Mouse (Mus musculus): ENCODE results near the gene Syne1.

Syne1 gene

DNA sequence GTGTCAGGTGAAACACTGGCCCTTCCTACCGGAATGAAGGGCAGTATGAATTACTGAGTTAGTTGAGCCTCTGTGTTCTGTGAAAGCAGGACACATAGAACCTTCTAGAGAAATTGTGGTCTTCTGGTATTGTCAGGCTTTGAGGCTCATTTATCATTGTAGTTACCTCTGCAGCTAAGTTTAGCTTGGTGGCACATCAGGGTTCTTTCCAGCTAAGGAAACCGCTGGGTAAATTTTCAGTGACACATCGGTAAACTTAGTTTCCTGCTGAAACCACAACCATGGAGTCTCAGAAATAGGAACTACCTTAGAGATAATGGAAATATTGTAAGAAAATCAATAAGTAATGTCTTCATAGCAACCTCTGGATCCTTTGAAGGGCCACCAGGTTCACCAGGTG, 573.9 kb downstream of the Syne1 start:
- no peak for DNase-seq (ENCODE audit: low read depth, low spot score)

GRCm38 (mm10) chr10:4976557-4976956, 574.7 kb downstream of the Syne1 start:
- no peak for DNase-seq (ENCODE audit: low read depth, low spot score)

DNA sequence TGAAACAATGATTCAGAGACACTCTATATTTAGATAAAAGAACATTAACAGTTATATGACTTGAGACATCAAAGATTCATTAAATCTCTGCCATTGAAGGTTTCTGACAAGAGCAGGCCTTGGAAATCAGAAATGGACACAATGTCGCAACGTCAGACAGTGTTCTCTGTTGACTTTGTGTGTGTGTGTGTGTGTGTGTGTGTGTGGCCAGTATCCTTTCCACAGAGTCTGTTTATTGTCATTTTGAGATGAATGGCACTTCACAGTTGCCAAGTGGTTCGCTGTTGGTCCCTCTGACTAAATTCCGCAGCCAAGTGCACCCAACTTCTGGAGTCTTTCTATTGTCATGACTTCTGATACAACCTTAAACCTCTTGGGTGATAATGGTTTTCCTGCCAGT, 577.0 kb downstream of the Syne1 start:
- no peak for DNase-seq (ENCODE audit: low read depth, low spot score)

GRCm38 (mm10) chr10:4972026-4972425, 579.3 kb downstream of the Syne1 start:
- DNase-seq (ENCODE audit: low read depth, low spot score), result no peak

DNA sequence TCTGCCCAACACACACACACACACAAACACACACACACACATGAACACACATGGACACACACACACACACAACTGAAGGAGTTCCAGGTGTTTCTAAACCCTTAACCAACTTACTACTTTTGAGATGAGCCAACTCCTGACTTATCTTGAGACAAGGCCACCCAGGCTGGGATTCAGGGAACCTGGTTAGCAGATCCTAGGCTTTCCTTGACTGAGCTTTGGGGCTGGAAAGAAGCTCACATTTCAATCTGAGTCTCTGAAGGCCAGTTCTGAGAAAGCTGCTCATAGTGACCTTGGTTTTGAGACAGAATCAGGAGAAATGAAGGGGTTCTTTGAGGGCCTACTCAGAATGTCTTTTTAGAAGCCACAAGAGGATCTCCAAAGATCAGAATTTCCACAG, 579.7 kb downstream of the Syne1 start:
- no peak for DNase-seq (ENCODE audit: low read depth, low spot score)

DNA sequence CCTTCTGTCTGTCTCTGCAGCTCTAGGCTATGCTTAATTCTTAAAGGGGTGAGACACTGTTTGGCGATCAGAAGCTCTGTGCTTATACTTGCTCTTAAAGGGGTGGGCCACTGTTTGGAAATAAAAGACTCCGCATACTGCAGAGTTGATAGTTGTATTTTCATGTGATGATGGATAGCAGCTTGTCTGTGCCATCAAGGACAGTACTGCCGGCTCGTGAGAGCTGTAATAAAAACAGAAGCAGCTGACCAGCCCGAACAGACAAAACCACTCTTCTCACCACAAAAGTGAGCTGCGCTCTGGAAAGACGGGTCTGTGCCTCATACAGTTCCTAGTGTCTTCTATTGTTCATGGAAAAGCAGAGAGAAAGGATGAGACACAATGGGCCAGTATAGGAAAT, 580.1 kb downstream of the Syne1 start:
- no peak for DNase-seq (ENCODE audit: low read depth, low spot score)

All from skeletal muscle tissue, adult 2 months (tissue).